Mouse (Mus musculus): ENCODE results near the gene Ap1s2. TPM values are rescaled to one million over a fixed set of nuclear protein-coding genes. Genes with fewer than 3 reads are reported as not detected.

The Ap1s2 gene
- polyA plus RNA-seq, 1 experiment, result 241 TPM

- no peak for TF ChIP-seq POLR2A (IDR thresholded peaks at IDR 0.05; ENCODE audit: borderline replicate concordance, low read depth, low read length)
- no peak for TF ChIP-seq CTCF (IDR thresholded peaks at IDR 0.05; ENCODE audit: low read depth, low read length)
- Histone ChIP-seq H3K4me3 (ENCODE audit: insufficient read depth, low read length) (no peak overlapping the region), H3K4me1 (ENCODE audit: control insufficient read depth, insufficient read depth, low read length) (peaks cover 15% of the 10 kb centered on the region), H3K27ac (ENCODE audit: insufficient read depth, low read depth, low read length) (no peak overlapping the region)
Measured at GRCm38 (mm10) chrX:163899431-163900020, 9.3 kb upstream of the Ap1s2 start.

GRCm38 (mm10) chrX:163906861-163907260 lies 2.0 kb upstream of the Ap1s2 start:
- TF ChIP-seq CTCF (IDR thresholded peaks at IDR 0.05; ENCODE audit: low read depth, low read length), result no peak
- TF ChIP-seq POLR2A (IDR thresholded peaks at IDR 0.05; ENCODE audit: borderline replicate concordance, low read depth, low read length), result no peak
- Histone ChIP-seq H3K27ac (ENCODE audit: insufficient read depth, low read depth, low read length) (no peak overlapping the region), H3K4me1 (ENCODE audit: control insufficient read depth, insufficient read depth, low read length) (no peaks in the 10 kb centered on the region), H3K4me3 (ENCODE audit: insufficient read depth, low read length) (no peak overlapping the region)

- TF ChIP-seq POLR2A (IDR thresholded peaks at IDR 0.05; ENCODE audit: borderline replicate concordance, low read depth, low read length) (no peak), CTCF (IDR thresholded peaks at IDR 0.05; ENCODE audit: low read depth, low read length) (no peak)
- peak overlapping the region; percentile 72 for H3K27ac ChIP-seq (ENCODE audit: insufficient read depth, low read depth, low read length)
- no peaks in the 10 kb centered on the region; the same call in 1 of the 2 replicates for H3K4me1 ChIP-seq (ENCODE audit: control insufficient read depth, insufficient read depth, low read length)
- H3K4me3 ChIP-seq (ENCODE audit: insufficient read depth, low read length), result peak overlapping the region; percentile 64; the same call in 1 of the 2 replicates
Measured at GRCm38 (mm10) chrX:163908003-163908336, 847 bp upstream of the Ap1s2 start.

GRCm38 (mm10) chrX:163909381-163909780 lies 564 bp downstream of the Ap1s2 start:
- H3K27ac ChIP-seq (ENCODE audit: insufficient read depth, low read depth, low read length), result peak overlapping the region; percentile 42
- TF ChIP-seq CTCF (IDR thresholded peaks at IDR 0.05; ENCODE audit: low read depth, low read length) (no peak), POLR2A (IDR thresholded peaks at IDR 0.05; ENCODE audit: borderline replicate concordance, low read depth, low read length) (no peak)
- H3K4me3 ChIP-seq (ENCODE audit: insufficient read depth, low read length), result peak overlapping the region; percentile 73
- no peaks in the 10 kb centered on the region; the same call in 1 of the 2 replicates for H3K4me1 ChIP-seq (ENCODE audit: control insufficient read depth, insufficient read depth, low read length)

GRCm38 (mm10) chrX:163912791-163913190 lies 4.0 kb downstream of the Ap1s2 start:
- no peak overlapping the region for H3K27ac ChIP-seq (ENCODE audit: insufficient read depth, low read depth, low read length)
- H3K4me3 ChIP-seq (ENCODE audit: insufficient read depth, low read length), result no peak overlapping the region
- TF ChIP-seq POLR2A (IDR thresholded peaks at IDR 0.05; ENCODE audit: borderline replicate concordance, low read depth, low read length), result no peak
- TF ChIP-seq CTCF (IDR thresholded peaks at IDR 0.05; ENCODE audit: low read depth, low read length), result no peak
- H3K4me1 ChIP-seq (ENCODE audit: control insufficient read depth, insufficient read depth, low read length), result no peaks in the 10 kb centered on the region; the same call in 1 of the 2 replicates

GRCm38 (mm10) chrX:163929550-163929949 lies 20.7 kb downstream of the Ap1s2 start:
- TF ChIP-seq POLR2A (IDR thresholded peaks at IDR 0.05; ENCODE audit: borderline replicate concordance, low read depth, low read length) (no peak), CTCF (IDR thresholded peaks at IDR 0.05; ENCODE audit: low read depth, low read length) (no peak)
- Histone ChIP-seq H3K4me1 (ENCODE audit: control insufficient read depth, insufficient read depth, low read length) (peaks cover 2% of the 10 kb centered on the region; the same call in 1 of the 2 replicates), H3K4me3 (ENCODE audit: insufficient read depth, low read length) (no peak overlapping the region), H3K27ac (ENCODE audit: insufficient read depth, low read depth, low read length) (peak overlapping the region; percentile 47; the same call in 1 of the 2 replicates)

GRCm38 (mm10) chrX:163934731-163935130 lies 25.9 kb downstream of the Ap1s2 start:
- TF ChIP-seq CTCF (IDR thresholded peaks at IDR 0.05; ENCODE audit: low read depth, low read length) (no peak), POLR2A (IDR thresholded peaks at IDR 0.05; ENCODE audit: borderline replicate concordance, low read depth, low read length) (no peak)
- Histone ChIP-seq H3K27ac (ENCODE audit: insufficient read depth, low read depth, low read length) (no peak overlapping the region), H3K4me1 (ENCODE audit: control insufficient read depth, insufficient read depth, low read length) (peaks cover 2% of the 10 kb centered on the region; the same call in 1 of the 2 replicates), H3K4me3 (ENCODE audit: insufficient read depth, low read length) (no peak overlapping the region)

GRCm38 (mm10) chrX:163938587-163938986 lies 29.8 kb downstream of the Ap1s2 start:
- no peak overlapping the region for H3K27ac ChIP-seq (ENCODE audit: insufficient read depth, low read depth, low read length)
- no peak for TF ChIP-seq POLR2A (IDR thresholded peaks at IDR 0.05; ENCODE audit: borderline replicate concordance, low read depth, low read length)
- H3K4me3 ChIP-seq (ENCODE audit: insufficient read depth, low read length), result no peak overlapping the region
- H3K4me1 ChIP-seq (ENCODE audit: control insufficient read depth, insufficient read depth, low read length), result no peaks in the 10 kb centered on the region

- no peak overlapping the region for H3K27ac ChIP-seq (ENCODE audit: insufficient read depth, low read depth, low read length)
- TF ChIP-seq CTCF (IDR thresholded peaks at IDR 0.05; ENCODE audit: low read depth, low read length) (no peak), POLR2A (IDR thresholded peaks at IDR 0.05; ENCODE audit: borderline replicate concordance, low read depth, low read length) (no peak)
- no peaks in the 10 kb centered on the region for H3K4me1 ChIP-seq (ENCODE audit: control insufficient read depth, insufficient read depth, low read length)
- no peak overlapping the region for H3K4me3 ChIP-seq (ENCODE audit: insufficient read depth, low read length)
Measured at GRCm38 (mm10) chrX:163944381-163944780, 35.6 kb downstream of the Ap1s2 start.

- TF ChIP-seq POLR2A (IDR thresholded peaks at IDR 0.05; ENCODE audit: borderline replicate concordance, low read depth, low read length) (no peak), CTCF (IDR thresholded peaks at IDR 0.05; ENCODE audit: low read depth, low read length) (no peak)
- no peak overlapping the region for H3K4me3 ChIP-seq (ENCODE audit: insufficient read depth, low read length)
- H3K27ac ChIP-seq (ENCODE audit: insufficient read depth, low read depth, low read length), result no peak overlapping the region
- H3K4me1 ChIP-seq (ENCODE audit: control insufficient read depth, insufficient read depth, low read length), result peaks cover 4% of the 10 kb centered on the region; the same call in 1 of the 2 replicates
Measured at GRCm38 (mm10) chrX:163951618-163952017, 42.8 kb downstream of the Ap1s2 start.
